Mouse (Mus musculus) heart, embryonic 16.5 days (tissue): ENCODE data around the gene Bcar1. TPM values are rescaled to one million over a fixed set of nuclear protein-coding genes. Genes with fewer than 3 reads are reported as not detected.

Experiments
- ATAC-seq: fragments of 200-750 bp; cut with Nextera tagmentation; replicated peaks from 2 replicates; pipeline ENCODE4 v1.8.0; 2017; ENCODE audit warnings: moderate number of reproducible peaks; ENCODE audit not compliant: insufficient read depth, low FRiP score; ENCODE audit errors: extremely low read depth
- H3K27ac ChIP-seq: fragments of 300-500 bp; sonication (generic); 2 replicates; pipeline ENCODE4 v1.5.1; 2014; ENCODE audit warnings: mild to moderate bottlenecking, low read length, control low read depth, moderate library complexity
- H3K27me3 ChIP-seq: fragments of 300-500 bp; sonication (generic); 2 replicates; pipeline ENCODE4 v1.6.1; 2014; ENCODE audit warnings: low read length, mixed read lengths; ENCODE audit not compliant: control insufficient read depth, insufficient read depth
- H3K36me3 ChIP-seq: fragments of 300-500 bp; sonication (generic); 2 replicates; pipeline ENCODE4 v1.6.1; 2014; ENCODE audit not compliant: control insufficient read depth, insufficient read depth
- H3K4me1 ChIP-seq: fragments of 300-500 bp; sonication (generic); 2 replicates; pipeline ENCODE4 v1.6.1; 2014; ENCODE audit warnings: low read length, mixed read lengths; ENCODE audit not compliant: control insufficient read depth, insufficient read depth
- H3K4me2 ChIP-seq: fragments of 300-500 bp; sonication (generic); 2 replicates; pipeline ENCODE4 v1.6.1; 2014; ENCODE audit warnings: low read depth, mild to moderate bottlenecking, control low read depth, low read length
- H3K4me3 ChIP-seq: fragments of 300-500 bp; sonication (generic); 2 replicates; pipeline ENCODE4 v1.5.1; 2014; ENCODE audit warnings: mild to moderate bottlenecking, control low read depth, low read length
- H3K9ac ChIP-seq: fragments of 300-500 bp; sonication (generic); 2 replicates; pipeline ENCODE4 v1.6.1; 2014; ENCODE audit warnings: low read length, control low read depth
- H3K9me3 ChIP-seq: fragments of 300-500 bp; sonication (generic); replicated peaks from 2 replicates; pipeline ENCODE4 v1.6.1; 2016; ENCODE audit warnings: low read length; ENCODE audit not compliant: control insufficient read depth
- WGBS: fragments of 180-500 bp; shearing (Covaris S2); extraction: QIAGEN DNeasy Blood & Tissue Kit; methylation state at CpG from one replicate; pipeline ENCODE4 v1.1.7; 2014; 5-methylcytosine and 5-hydroxymethylcytosine counted together
- polyA plus RNA-seq: library from polyadenylated mRNA; unstranded; fragments of >200 nt; fragmentation: Nextera tagmentation; extraction: Ambion mirVana; gene quantifications from 2 replicates; pipeline ENCODE4 v1.2.1, GENCODE M21; 2015

Bcar1 gene
- polyA plus RNA-seq, 1 experiment from 2014 or later = 39.8 TPM

DNA sequence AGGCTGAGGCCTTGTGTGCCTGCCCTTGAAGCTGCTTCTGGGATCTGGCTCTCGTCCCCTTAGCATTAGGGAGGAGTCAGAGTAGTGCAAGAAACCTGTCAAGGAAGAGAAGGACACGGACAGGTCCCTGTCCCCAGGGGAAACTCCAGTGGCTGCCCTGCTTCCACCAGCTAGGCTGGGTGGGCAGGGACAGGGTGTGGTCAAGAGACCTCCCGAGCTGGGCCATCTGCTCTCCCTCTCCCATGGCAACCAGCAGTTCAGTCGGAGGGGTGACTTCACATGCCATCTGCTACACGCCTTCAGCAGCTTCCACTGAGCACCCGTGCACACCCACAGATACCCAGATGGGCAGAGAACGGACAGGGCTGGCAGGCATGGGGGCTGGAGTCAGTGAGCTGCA is 7.3 kb downstream of the Bcar1 start:
- ATAC-seq = no peak
- no peaks in the 10 kb centered on the region for H3K27me3 ChIP-seq
- H3K4me3 ChIP-seq = no peak overlapping the region
- no peaks in the 10 kb centered on the region for H3K36me3 ChIP-seq
- H3K9ac ChIP-seq = peak overlapping the region; percentile 10; the same call in 1 of the 2 replicates
- H3K27ac ChIP-seq = peak overlapping the region; percentile 89
- 37% methylated on average over 7 of the region's 7 CpGs for WGBS
- H3K4me1 ChIP-seq = peaks cover 78% of the 10 kb centered on the region
- H3K4me2 ChIP-seq = no peak overlapping the region
- H3K9me3 ChIP-seq = no peaks in the 10 kb centered on the region

DNA sequence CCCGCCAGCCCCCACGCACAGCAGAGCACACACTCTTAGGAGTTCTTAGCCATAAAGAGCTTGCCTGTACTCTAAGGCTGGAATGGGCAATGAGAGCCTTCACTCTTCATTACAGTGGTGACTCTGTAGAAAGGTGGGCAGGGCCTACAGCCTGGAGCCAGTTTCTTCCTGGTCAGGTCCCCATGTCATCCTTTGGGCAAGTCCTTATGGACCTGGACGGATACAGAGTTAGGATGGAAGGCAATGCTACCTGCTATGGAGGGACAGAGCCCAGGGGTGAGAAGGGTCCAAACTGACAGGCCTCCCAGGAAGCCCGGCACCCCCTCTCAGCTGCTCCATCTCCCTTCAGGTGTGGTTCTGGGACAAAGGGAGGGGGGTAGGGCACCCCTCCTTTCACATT is 7.8 kb downstream of the Bcar1 start:
- Histone ChIP-seq H3K4me3 (no peak overlapping the region), H3K4me2 (peak overlapping the region; percentile 10; the same call in 1 of the 2 replicates), H3K4me1 (peaks cover 78% of the 10 kb centered on the region), H3K36me3 (no peaks in the 10 kb centered on the region), H3K9me3 (no peaks in the 10 kb centered on the region), H3K27me3 (no peaks in the 10 kb centered on the region), H3K27ac (peak overlapping the region; percentile 89), H3K9ac (peak overlapping the region; percentile 35; the same call in 1 of the 2 replicates)
- WGBS = 60% methylated on average over 4 of the region's 4 CpGs
- no peak for ATAC-seq

- ATAC-seq = no peak
- Histone ChIP-seq H3K9ac (peak overlapping the region; percentile 47), H3K9me3 (no peaks in the 10 kb centered on the region), H3K27ac (peak overlapping the region; percentile 89), H3K4me1 (peaks cover 78% of the 10 kb centered on the region), H3K4me3 (no peak overlapping the region), H3K36me3 (no peaks in the 10 kb centered on the region), H3K27me3 (no peaks in the 10 kb centered on the region), H3K4me2 (peak overlapping the region; percentile 46)
- WGBS = 41% methylated on average over 8 of the region's 8 CpGs
Measured at GRCm38 (mm10) chr8:111735335-111735761, 8.3 kb downstream of the Bcar1 start.

- peak overlapping the region; percentile 47 for H3K9ac ChIP-seq
- H3K36me3 ChIP-seq = no peaks in the 10 kb centered on the region
- no peak overlapping the region for H3K4me3 ChIP-seq
- H3K27ac ChIP-seq = peak overlapping the region; percentile 89
- H3K4me1 ChIP-seq = peaks cover 78% of the 10 kb centered on the region
- 47% methylated on average over 6 of the region's 6 CpGs for WGBS
- no peaks in the 10 kb centered on the region for H3K27me3 ChIP-seq
- peak overlapping the region; percentile 46; the same call in 1 of the 2 replicates for H3K4me2 ChIP-seq
- no peaks in the 10 kb centered on the region for H3K9me3 ChIP-seq
- no peak for ATAC-seq
Measured at GRCm38 (mm10) chr8:111734244-111734960, 9.2 kb downstream of the Bcar1 start.

DNA sequence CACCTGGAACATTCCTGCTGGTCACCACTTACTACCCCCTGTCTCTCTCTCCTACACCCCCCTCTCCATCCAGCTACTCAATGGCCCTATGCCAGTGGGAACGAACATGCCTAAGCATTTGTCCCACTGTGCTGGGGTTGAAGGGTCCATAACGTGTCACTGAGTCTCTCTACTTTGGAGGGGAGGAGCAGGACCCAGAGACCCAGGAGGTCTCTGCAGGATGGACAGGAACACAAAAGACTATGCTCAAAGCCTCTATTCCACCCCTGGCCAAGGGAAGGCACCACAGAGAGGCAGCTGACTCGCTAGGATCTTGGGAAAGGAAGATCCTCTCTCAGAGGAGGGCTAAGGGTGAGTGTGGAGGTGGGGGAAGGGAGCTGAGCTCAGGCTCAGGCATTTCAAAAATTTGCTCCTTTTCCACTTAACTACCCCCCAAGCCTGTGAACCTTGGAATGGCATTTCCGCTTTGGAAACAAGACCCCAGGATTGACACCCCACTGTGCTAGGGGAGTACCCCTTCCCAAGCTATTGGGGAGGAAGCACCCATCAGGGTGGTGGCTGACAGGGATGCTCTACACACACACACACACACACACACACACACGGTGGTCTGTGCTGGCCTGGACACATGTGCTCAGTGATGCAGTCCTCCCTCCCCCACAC is 9.9 kb downstream of the Bcar1 start:
- peak overlapping the region; percentile 65 for H3K9ac ChIP-seq
- no peaks in the 10 kb centered on the region for H3K36me3 ChIP-seq
- peaks cover 78% of the 10 kb centered on the region for H3K4me1 ChIP-seq
- H3K9me3 ChIP-seq = no peaks in the 10 kb centered on the region
- no peaks in the 10 kb centered on the region for H3K27me3 ChIP-seq
- peak overlapping the region; percentile 91; the same call in 1 of the 2 replicates for H3K4me2 ChIP-seq
- 14% methylated on average over 5 of the region's 5 CpGs for WGBS
- H3K4me3 ChIP-seq = no peak overlapping the region
- peak overlapping the region; percentile 89 for H3K27ac ChIP-seq
- no peak for ATAC-seq

GRCm38 (mm10) chr8:111732406-111733085 is 11.1 kb downstream of the Bcar1 start:
- H3K9ac ChIP-seq = peak overlapping the region; percentile 65
- peak overlapping the region; percentile 85 for H3K4me3 ChIP-seq
- H3K9me3 ChIP-seq = no peaks in the 10 kb centered on the region
- 19% methylated on average over 10 of the region's 10 CpGs for WGBS
- peak overlapping the region; percentile 91 for H3K4me2 ChIP-seq
- peaks cover 88% of the 10 kb centered on the region for H3K4me1 ChIP-seq
- peak overlapping the region; percentile 89 for H3K27ac ChIP-seq
- no peaks in the 10 kb centered on the region for H3K27me3 ChIP-seq
- H3K36me3 ChIP-seq = no peaks in the 10 kb centered on the region
- ATAC-seq = no peak

DNA sequence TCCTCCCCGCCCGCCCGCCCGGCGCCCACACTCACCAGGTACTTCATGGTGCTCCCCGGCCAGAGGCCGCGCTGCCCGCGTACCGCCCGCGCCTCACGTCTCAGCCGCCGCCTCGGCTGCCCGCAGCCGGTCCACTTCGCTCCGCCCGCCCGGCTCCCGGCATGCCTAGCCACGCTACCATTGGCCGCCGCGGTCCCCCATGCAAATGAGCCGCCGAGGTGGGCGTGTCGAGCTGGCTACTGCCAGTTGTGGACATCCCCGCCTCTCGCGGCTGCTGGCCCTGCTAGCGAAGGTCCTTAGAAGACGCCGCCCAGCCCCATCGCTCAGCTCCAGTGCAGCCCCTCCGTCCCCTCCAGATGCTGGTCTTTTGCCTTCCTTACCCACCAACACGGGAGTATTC is 11.6 kb downstream of the Bcar1 start:
- H3K27ac ChIP-seq = peak overlapping the region; percentile 97

GRCm38 (mm10) chr8:111731231-111731977 is 12.2 kb downstream of the Bcar1 start:
- WGBS = 1% methylated on average over 39 of the region's 39 CpGs
- no peaks in the 10 kb centered on the region for H3K27me3 ChIP-seq
- H3K36me3 ChIP-seq = no peaks in the 10 kb centered on the region
- H3K9me3 ChIP-seq = no peaks in the 10 kb centered on the region
- H3K4me3 ChIP-seq = peak overlapping the region; percentile 85
- H3K27ac ChIP-seq = peak overlapping the region; percentile 97
- peak; percentile 3; the same call in 1 of the 2 replicates for ATAC-seq
- peak overlapping the region; percentile 91 for H3K4me2 ChIP-seq
- H3K9ac ChIP-seq = peak overlapping the region; percentile 93
- peaks cover 92% of the 10 kb centered on the region for H3K4me1 ChIP-seq

More for the DNA sequence above, 11.6 kb downstream of the Bcar1 start:
- H3K4me1 ChIP-seq = peaks cover 92% of the 10 kb centered on the region
- H3K36me3 ChIP-seq = no peaks in the 10 kb centered on the region
- peak overlapping the region; percentile 93 for H3K9ac ChIP-seq
- no peaks in the 10 kb centered on the region for H3K27me3 ChIP-seq
- WGBS = under 1% methylated on average over 34 of the region's 41 CpGs
- peak overlapping the region; percentile 85 for H3K4me3 ChIP-seq
- H3K9me3 ChIP-seq = no peaks in the 10 kb centered on the region
- peak overlapping the region; percentile 91 for H3K4me2 ChIP-seq
- peak; percentile 89 for ATAC-seq
